Mouse (Mus musculus): ENCODE measurements around the gene Muc3a. TPM values are rescaled to one million over a fixed set of nuclear protein-coding genes. Genes with fewer than 3 reads are reported as not detected.

The Muc3a gene
- total and polyA plus RNA-seq, 2 experiments from 2014 or later: 0.68 TPM; not detected in 1

DNA sequence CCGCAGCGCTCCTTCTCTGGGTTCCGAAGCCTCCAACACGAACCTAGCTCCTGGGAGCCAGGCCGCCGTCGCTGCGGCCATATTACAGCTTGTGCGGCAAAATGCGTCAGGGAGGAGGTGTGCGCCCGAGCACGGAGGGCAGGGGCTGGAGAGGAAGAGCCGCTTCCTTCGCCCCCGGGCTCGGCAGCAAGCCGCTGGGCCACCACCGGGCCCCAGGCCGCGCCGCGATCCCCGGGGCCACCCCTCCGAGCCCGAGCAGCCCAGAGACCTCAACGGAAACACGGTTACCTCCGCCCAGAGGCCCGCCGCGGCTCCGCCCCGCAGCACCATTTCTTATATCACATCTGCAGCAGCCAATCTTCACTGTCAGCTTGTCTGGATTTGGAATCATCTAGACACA lies 22.9 kb downstream of the Muc3a start:
- no peak for ATAC-seq (ENCODE audit: low FRiP score)
- no peaks in the 10 kb centered on the region for H3K9me3 ChIP-seq (ENCODE audit: low read length)

GRCm38 (mm10) chr5:137185362-137185761 lies 26.8 kb downstream of the Muc3a start:
- Histone ChIP-seq H3K27me3 (ENCODE audit: insufficient read depth, low read length) (no peaks in the 10 kb centered on the region), H3K4me2 (ENCODE audit: low read depth, low read length, poor library complexity, severe bottlenecking) (no peak overlapping the region), H3K4me3 (ENCODE audit: low read depth, low read length) (no peak overlapping the region), H3K36me3 (ENCODE audit: insufficient read depth, low read length) (no peaks in the 10 kb centered on the region), H3K27ac (ENCODE audit: low read depth, low read length) (no peak overlapping the region), H3K9ac (replicated peaks; ENCODE audit: low read length, poor library complexity, severe bottlenecking) (no peak overlapping the region), H3K4me1 (ENCODE audit: insufficient read depth, low read length) (no peaks in the 10 kb centered on the region), H3K9me3 (ENCODE audit: low read length) (no peaks in the 10 kb centered on the region)
- ATAC-seq (ENCODE audit: low FRiP score) (no peak), DNase-seq (ENCODE audit: low spot score) (no peak)
- 79% methylated on average over 8 of the region's 8 CpGs for WGBS
- no peak for TF ChIP-seq CTCF (IDR thresholded peaks at IDR 0.05)

More for the DNA sequence above, 22.9 kb downstream of the Muc3a start:
- WGBS: 5% methylated on average over 34 of the region's 34 CpGs
- H3K4me3 ChIP-seq (ENCODE audit: low read depth, low read length): peak overlapping the region; percentile 38
- DNase-seq (ENCODE audit: low spot score): no peak
- H3K4me2 ChIP-seq (ENCODE audit: low read depth, low read length, poor library complexity, severe bottlenecking): peak overlapping the region; percentile 52
- peak overlapping the region; percentile 50 for H3K9ac ChIP-seq (replicated peaks; ENCODE audit: low read length, poor library complexity, severe bottlenecking)
- H3K27ac ChIP-seq (ENCODE audit: low read depth, low read length): 0 out of 2 replicates have a peak overlapping the region, but pooled peaks have one; percentile 0
- no peaks in the 10 kb centered on the region for H3K36me3 ChIP-seq (ENCODE audit: insufficient read depth, low read length)
- no peak for TF ChIP-seq CTCF (IDR thresholded peaks at IDR 0.05)
- H3K27me3 ChIP-seq (ENCODE audit: insufficient read depth, low read length): no peaks in the 10 kb centered on the region
- H3K4me1 ChIP-seq (ENCODE audit: insufficient read depth, low read length): no peaks in the 10 kb centered on the region

DNA sequence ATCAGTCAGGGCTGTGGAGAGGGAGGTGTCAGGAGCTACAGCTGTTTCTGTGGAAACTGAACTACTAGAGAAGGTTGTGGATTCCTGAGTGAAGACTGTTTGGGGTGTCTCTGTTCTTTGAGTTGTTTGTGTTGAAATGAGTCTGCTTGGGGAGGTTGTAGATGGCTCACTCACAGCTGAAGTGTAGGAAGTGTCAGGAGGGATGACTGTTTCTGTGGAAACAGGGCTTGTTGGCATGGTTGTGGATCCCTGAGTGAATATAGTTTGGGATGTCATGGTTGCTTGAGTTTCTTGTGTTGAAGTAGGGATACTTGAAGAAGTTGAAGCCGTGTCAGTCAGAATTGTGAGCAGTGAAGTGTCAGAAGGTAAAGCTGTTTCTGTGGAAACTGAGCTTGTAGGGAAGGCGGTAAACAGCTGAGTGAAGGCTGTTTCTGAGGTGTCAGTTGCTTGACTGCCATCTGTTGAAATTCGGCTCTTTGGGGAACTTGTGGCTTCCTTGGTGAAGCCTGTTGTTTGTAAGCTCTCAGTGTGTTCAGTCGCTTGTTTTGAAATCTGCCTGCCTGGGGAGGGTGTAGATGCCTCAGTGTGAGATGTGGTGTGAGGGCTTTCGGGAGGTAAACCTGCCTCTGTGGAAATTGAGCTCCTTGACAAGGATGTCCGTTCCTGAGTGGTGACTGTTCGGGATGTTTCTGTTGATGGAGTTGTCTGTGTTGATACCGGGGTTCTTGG lies 32.4 kb downstream of the Muc3a start:
- no peak overlapping the region for H3K4me3 ChIP-seq (ENCODE audit: low read depth, low read length)
- ATAC-seq (ENCODE audit: low FRiP score) (no peak), DNase-seq (ENCODE audit: low spot score) (no peak)

DNA sequence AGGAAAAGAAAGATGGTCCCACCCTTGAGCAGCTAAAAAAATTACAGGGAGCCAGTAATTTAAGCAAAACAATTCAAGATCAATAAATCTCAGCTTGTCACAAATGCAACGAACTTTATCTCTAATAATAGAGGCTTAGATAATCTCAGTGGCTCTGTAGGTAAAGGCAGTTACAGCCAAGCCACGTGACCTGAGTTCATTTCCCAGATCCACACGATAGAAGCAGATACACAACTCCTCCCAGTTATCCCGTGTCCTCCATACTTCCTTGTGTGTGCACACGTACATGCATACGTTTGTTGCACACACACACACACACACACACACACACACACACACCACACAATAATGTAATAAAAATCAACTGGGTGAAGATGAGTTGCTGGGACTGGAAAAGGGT lies 38.2 kb downstream of the Muc3a start:
- Histone ChIP-seq H3K9me3 (ENCODE audit: low read length) (peaks cover 1% of the 10 kb centered on the region; the same call in 1 of the 2 replicates), H3K4me3 (ENCODE audit: low read depth, low read length) (no peak overlapping the region), H3K4me2 (ENCODE audit: low read depth, low read length, poor library complexity, severe bottlenecking) (no peak overlapping the region), H3K36me3 (ENCODE audit: insufficient read depth, low read length) (no peaks in the 10 kb centered on the region), H3K27ac (ENCODE audit: low read depth, low read length) (no peak overlapping the region), H3K9ac (replicated peaks; ENCODE audit: low read length, poor library complexity, severe bottlenecking) (no peak overlapping the region), H3K4me1 (ENCODE audit: insufficient read depth, low read length) (no peaks in the 10 kb centered on the region), H3K27me3 (ENCODE audit: insufficient read depth, low read length) (0 out of 2 replicates have a peak, but pooled peaks cover under 1% of the 10 kb centered on the region)
- ATAC-seq (ENCODE audit: low FRiP score): no peak
- no peak for TF ChIP-seq CTCF (IDR thresholded peaks at IDR 0.05)
- 88% methylated on average over 6 of the region's 6 CpGs for WGBS
- no peak for DNase-seq (ENCODE audit: low spot score)

More for the DNA sequence above, 32.4 kb downstream of the Muc3a start:
- Histone ChIP-seq H3K4me1 (ENCODE audit: insufficient read depth, low read length) (no peaks in the 10 kb centered on the region), H3K36me3 (ENCODE audit: insufficient read depth, low read length) (no peaks in the 10 kb centered on the region), H3K27ac (ENCODE audit: low read depth, low read length) (no peak overlapping the region), H3K9me3 (ENCODE audit: low read length) (peaks cover 11% of the 10 kb centered on the region; the same call in 1 of the 2 replicates), H3K4me2 (ENCODE audit: low read depth, low read length, poor library complexity, severe bottlenecking) (no peak overlapping the region), H3K9ac (replicated peaks; ENCODE audit: low read length, poor library complexity, severe bottlenecking) (no peak overlapping the region), H3K27me3 (ENCODE audit: insufficient read depth, low read length) (peaks cover 10% of the 10 kb centered on the region; the same call in 1 of the 2 replicates)
- no peak for TF ChIP-seq CTCF (IDR thresholded peaks at IDR 0.05)
- WGBS: 79% methylated on average over 8 of the region's 8 CpGs

GRCm38 (mm10) chr5:137172591-137172990 lies 39.6 kb downstream of the Muc3a start:
- Histone ChIP-seq H3K4me1 (ENCODE audit: insufficient read depth, low read length) (no peaks in the 10 kb centered on the region), H3K4me3 (ENCODE audit: low read depth, low read length) (no peak overlapping the region), H3K4me2 (ENCODE audit: low read depth, low read length, poor library complexity, severe bottlenecking) (no peak overlapping the region), H3K27ac (ENCODE audit: low read depth, low read length) (no peak overlapping the region), H3K27me3 (ENCODE audit: insufficient read depth, low read length) (no peaks in the 10 kb centered on the region), H3K36me3 (ENCODE audit: insufficient read depth, low read length) (no peaks in the 10 kb centered on the region), H3K9me3 (ENCODE audit: low read length) (no peaks in the 10 kb centered on the region), H3K9ac (replicated peaks; ENCODE audit: low read length, poor library complexity, severe bottlenecking) (no peak overlapping the region)
- WGBS: 0% methylated on average over 1 of the region's 1 CpGs
- ATAC-seq (ENCODE audit: low FRiP score): no peak
- no peak for TF ChIP-seq CTCF (IDR thresholded peaks at IDR 0.05)
- DNase-seq (ENCODE audit: low spot score): no peak

GRCm38 (mm10) chr5:137171478-137171877 lies 40.7 kb downstream of the Muc3a start:
- Histone ChIP-seq H3K4me2 (ENCODE audit: low read depth, low read length, poor library complexity, severe bottlenecking) (no peak overlapping the region), H3K4me1 (ENCODE audit: insufficient read depth, low read length) (no peaks in the 10 kb centered on the region), H3K27ac (ENCODE audit: low read depth, low read length) (no peak overlapping the region), H3K36me3 (ENCODE audit: insufficient read depth, low read length) (no peaks in the 10 kb centered on the region), H3K27me3 (ENCODE audit: insufficient read depth, low read length) (no peaks in the 10 kb centered on the region), H3K9me3 (ENCODE audit: low read length) (no peaks in the 10 kb centered on the region), H3K9ac (replicated peaks; ENCODE audit: low read length, poor library complexity, severe bottlenecking) (no peak overlapping the region), H3K4me3 (ENCODE audit: low read depth, low read length) (no peak overlapping the region)
- TF ChIP-seq CTCF (IDR thresholded peaks at IDR 0.05): no peak
- 76% methylated on average over 7 of the region's 7 CpGs for WGBS
- DNase-seq (ENCODE audit: low spot score) (no peak), ATAC-seq (ENCODE audit: low FRiP score) (no peak)

All from midbrain, postnatal 0 days (tissue).